Mouse (Mus musculus): ENCODE results near the gene Dxo.

Dxo gene

GRCm38 (mm10) chr17:34836155-34836855 lies 514 bp upstream of the Dxo start:
- DNase-seq (ENCODE audit: low spot score): no peak

- no peak for DNase-seq (ENCODE audit: low spot score)
These were observed 875 bp downstream of the Dxo start for GRCm38 (mm10) chr17:34837464-34838324.

GRCm38 (mm10) chr17:34838785-34839184 lies 2.0 kb downstream of the Dxo start:
- DNase-seq (ENCODE audit: low spot score): no peak

- DNase-seq (ENCODE audit: low spot score): no peak
These were observed 4.0 kb downstream of the Dxo start for GRCm38 (mm10) chr17:34840736-34841307.

GRCm38 (mm10) chr17:34844884-34845283 lies 8.1 kb downstream of the Dxo start:
- no peak for DNase-seq (ENCODE audit: low spot score)

GRCm38 (mm10) chr17:34847192-34847591 lies 10.4 kb downstream of the Dxo start:
- DNase-seq (ENCODE audit: low spot score): no peak

GRCm38 (mm10) chr17:34847615-34848014 lies 10.8 kb downstream of the Dxo start:
- no peak for DNase-seq (ENCODE audit: low spot score)

- DNase-seq (ENCODE audit: low spot score): peak; percentile 98
These were observed 13.1 kb downstream of the Dxo start, which contains the start of the genes Skiv2l and Nelfe for GRCm38 (mm10) chr17:34849722-34850516. Gene Skiv2l (minus strand): TSS chr17:34850210. Gene Nelfe (plus strand): TSS chr17:34850391.

GRCm38 (mm10) chr17:34850517-34851125 lies 13.8 kb downstream of the Dxo start:
- no peak for DNase-seq (ENCODE audit: low spot score)

- no peak for DNase-seq (ENCODE audit: low spot score)
These were observed 16.7 kb downstream of the Dxo start for GRCm38 (mm10) chr17:34853511-34853910.

- no peak for DNase-seq (ENCODE audit: low spot score)
These were observed 17.9 kb downstream of the Dxo start for GRCm38 (mm10) chr17:34854761-34855160.

GRCm38 (mm10) chr17:34855825-34856224 lies 19.0 kb downstream of the Dxo start:
- peak; percentile 81 for DNase-seq (ENCODE audit: low spot score)

- no peak for DNase-seq (ENCODE audit: low spot score)
These were observed 21.9 kb downstream of the Dxo start for GRCm38 (mm10) chr17:34858670-34859069.

- no peak for DNase-seq (ENCODE audit: low spot score)
These were observed 23.7 kb downstream of the Dxo start for GRCm38 (mm10) chr17:34860514-34860913.

- no peak for DNase-seq (ENCODE audit: low spot score)
These were observed 25.0 kb downstream of the Dxo start for GRCm38 (mm10) chr17:34861704-34862415.

- no peak for DNase-seq (ENCODE audit: low spot score)
These were observed 25.7 kb downstream of the Dxo start, which contains the start of gene Cfb for GRCm38 (mm10) chr17:34862416-34863081. Gene Cfb (minus strand): TSS chr17:34862518.

GRCm38 (mm10) chr17:34865981-34866380 lies 29.2 kb downstream of the Dxo start:
- no peak for DNase-seq (ENCODE audit: low spot score)

GRCm38 (mm10) chr17:34874321-34874720 lies 37.5 kb downstream of the Dxo start:
- no peak for DNase-seq (ENCODE audit: low spot score)

GRCm38 (mm10) chr17:34879336-34879879 lies 42.6 kb downstream of the Dxo start, which contains the start of gene Zbtb12:
Gene Zbtb12 (plus strand): TSS chr17:34879483.
- DNase-seq (ENCODE audit: low spot score): no peak

GRCm38 (mm10) chr17:34881166-34881565 lies 44.3 kb downstream of the Dxo start:
- DNase-seq (ENCODE audit: low spot score): no peak
